Mouse (Mus musculus) heart, embryonic 13.5 days (tissue): ENCODE data around the gene Hoxb9. TPM values are rescaled to one million over a fixed set of nuclear protein-coding genes. Genes with fewer than 3 reads are reported as not detected.

Experiments
- ATAC-seq: fragments of 200-750 bp; cut with Nextera tagmentation; 2 replicates; pipeline ENCODE4 v1.8.0; 2017; ENCODE audit warnings: moderate TSS enrichment; ENCODE audit not compliant: insufficient number of reproducible peaks, low FRiP score, low TSS enrichment; ENCODE audit errors: extremely low read depth
- H3K27ac ChIP-seq: fragments of 300-500 bp; sonication (generic); replicated peaks from 2 replicates; pipeline ENCODE4 v1.5.1; 2015; ENCODE audit warnings: moderate library complexity, mild to moderate bottlenecking, inconsistent platforms
- H3K27me3 ChIP-seq: fragments of 300-500 bp; sonication (generic); replicated peaks from 2 replicates; pipeline ENCODE4 v1.6.1; 2015; ENCODE audit warnings: mild to moderate bottlenecking, inconsistent platforms
- H3K36me3 ChIP-seq: fragments of 300-500 bp; sonication (generic); 2 replicates; pipeline ENCODE4 v1.6.1; 2015; ENCODE audit warnings: mild to moderate bottlenecking, inconsistent platforms
- H3K4me1 ChIP-seq: fragments of 300-500 bp; sonication (generic); 2 replicates; pipeline ENCODE4 v1.6.1; 2015; ENCODE audit warnings: inconsistent platforms
- H3K4me2 ChIP-seq: fragments of 300-500 bp; sonication (generic); 2 replicates; pipeline ENCODE4 v1.6.1; 2015; ENCODE audit warnings: inconsistent platforms, mild to moderate bottlenecking, moderate library complexity
- H3K4me3 ChIP-seq: fragments of 300-500 bp; sonication (generic); 2 replicates; pipeline ENCODE4 v1.5.1; 2015; ENCODE audit warnings: moderate library complexity, mild to moderate bottlenecking, inconsistent platforms
- H3K9ac ChIP-seq: fragments of 300-500 bp; sonication (generic); 2 replicates; pipeline ENCODE4 v1.6.1; 2015; ENCODE audit warnings: inconsistent platforms, mild to moderate bottlenecking, moderate library complexity
- H3K9me3 ChIP-seq: fragments of 300-500 bp; sonication (generic); 2 replicates; pipeline ENCODE4 v1.6.1; 2016; ENCODE audit warnings: inconsistent platforms
- WGBS: fragments of 180-500 bp; shearing (Covaris S2); methylation state at CpG from one replicate; pipeline ENCODE4 v1.1.7; 2015; ENCODE audit warnings: mixed read lengths; 5-methylcytosine and 5-hydroxymethylcytosine counted together
- polyA plus RNA-seq: library from polyadenylated mRNA; unstranded; fragments of >200 nt; fragmentation: Nextera tagmentation; extraction: Ambion mirVana; gene quantifications from 2 replicates; pipeline ENCODE4 v1.2.1, GENCODE M21; 2015

Hoxb9 gene
- polyA plus RNA-seq = 0.06 TPM in 1 of 2 replicates, not detected in the other

DNA sequence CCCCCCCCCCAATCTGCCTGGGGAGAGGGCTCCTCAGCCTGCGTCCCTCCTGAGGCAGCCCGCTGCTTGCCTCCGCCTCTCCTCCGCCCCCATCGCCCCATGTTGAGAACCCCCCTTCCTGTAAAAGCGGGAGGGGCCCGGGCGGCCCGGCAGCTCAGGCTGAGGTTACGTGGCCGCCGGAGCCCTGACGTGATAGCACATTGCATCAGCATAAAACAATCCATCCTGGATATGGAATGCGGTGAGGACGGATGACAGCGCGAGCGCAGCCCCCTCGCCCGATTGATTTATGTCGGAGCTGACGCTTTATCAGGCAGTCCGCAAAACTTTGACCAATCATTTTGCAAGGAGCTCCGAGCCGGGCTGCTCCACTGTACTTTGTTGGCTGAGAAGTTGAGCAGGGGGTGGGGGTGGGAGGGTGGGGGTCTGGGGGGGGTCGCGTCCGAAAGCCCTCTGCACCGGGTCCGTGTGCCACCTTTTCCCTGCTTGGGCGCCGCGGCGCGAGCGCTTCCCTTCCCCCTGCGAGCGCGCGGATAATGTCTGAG lies at the start of gene Hoxb9:
TSS of gene Hoxb9 (plus strand) at position 462 of the 545 bp plus-strand sequence.
- H3K27ac ChIP-seq = no peak within 1 kb of the TSS
- H3K4me2 ChIP-seq = peak within 1 kb of the TSS; percentile 55
- ATAC-seq = no peak
- no peak within 1 kb of the TSS for H3K9ac ChIP-seq
- peaks cover 99% of the 10 kb centered on the region for H3K27me3 ChIP-seq
- H3K4me1 ChIP-seq = peaks cover 19% of the 10 kb centered on the region
- no peaks in the 10 kb centered on the region for H3K36me3 ChIP-seq
- no peaks in the 10 kb centered on the region for H3K9me3 ChIP-seq
- peak within 1 kb of the TSS; percentile 43 for H3K4me3 ChIP-seq
- 2% methylated on average over 40 of the region's 40 CpGs for WGBS

DNA sequence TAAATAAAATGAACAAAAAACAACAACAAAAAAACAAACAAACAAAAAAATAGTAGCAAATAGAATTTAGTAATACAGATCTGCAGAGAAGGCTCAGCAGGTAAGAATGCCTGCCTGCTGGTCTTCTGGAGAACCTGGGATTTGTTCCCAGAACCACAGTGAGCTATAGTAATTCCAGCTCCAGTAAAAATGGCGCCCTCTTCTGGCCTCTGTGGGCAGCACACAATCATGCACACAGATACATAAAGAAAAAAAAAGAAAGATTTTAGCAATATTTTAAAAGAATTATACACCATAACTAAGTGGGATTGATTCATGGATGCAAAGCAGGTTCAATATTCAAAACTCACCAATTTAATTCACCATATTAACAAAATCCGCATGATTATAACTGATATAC lies 47.4 kb upstream of the Hoxb9 start:
- H3K36me3 ChIP-seq = no peaks in the 10 kb centered on the region
- no peak overlapping the region for H3K4me3 ChIP-seq
- peaks cover 9% of the 10 kb centered on the region; the same call in 1 of the 2 replicates for H3K9me3 ChIP-seq
- H3K27ac ChIP-seq = no peak overlapping the region
- peaks cover 36% of the 10 kb centered on the region for H3K27me3 ChIP-seq
- 30% methylated on average over 2 of the region's 2 CpGs for WGBS
- ATAC-seq = no peak
- no peaks in the 10 kb centered on the region for H3K4me1 ChIP-seq
- H3K4me2 ChIP-seq = no peak overlapping the region
- H3K9ac ChIP-seq = no peak overlapping the region

DNA sequence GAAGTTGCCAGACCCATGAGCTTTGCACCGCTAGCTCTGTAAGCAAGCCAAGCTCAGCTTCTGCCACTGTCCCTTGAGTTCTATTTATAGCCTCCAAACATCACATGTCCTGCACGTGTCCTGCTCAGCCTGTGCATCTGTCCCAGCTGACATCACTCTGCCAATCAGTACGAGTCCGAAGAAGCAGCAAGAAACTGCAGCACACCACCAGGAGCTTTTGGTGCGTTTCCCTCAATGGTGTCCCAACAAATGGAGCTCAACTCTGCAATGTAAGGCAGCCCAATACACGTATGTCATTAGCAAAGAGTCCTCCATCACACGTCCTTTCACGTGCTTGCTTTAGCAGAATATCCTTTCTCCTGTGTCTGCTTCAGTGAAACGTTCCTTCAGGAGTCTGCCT lies 43.6 kb upstream of the Hoxb9 start:
- Histone ChIP-seq H3K4me3 (no peak overlapping the region), H3K36me3 (no peaks in the 10 kb centered on the region), H3K9ac (no peak overlapping the region), H3K4me2 (no peak overlapping the region), H3K27ac (no peak overlapping the region), H3K4me1 (no peaks in the 10 kb centered on the region), H3K9me3 (peaks cover 9% of the 10 kb centered on the region; the same call in 1 of the 2 replicates), H3K27me3 (peaks cover 61% of the 10 kb centered on the region)
- ATAC-seq = no peak
- WGBS = 60% methylated on average over 9 of the region's 9 CpGs

DNA sequence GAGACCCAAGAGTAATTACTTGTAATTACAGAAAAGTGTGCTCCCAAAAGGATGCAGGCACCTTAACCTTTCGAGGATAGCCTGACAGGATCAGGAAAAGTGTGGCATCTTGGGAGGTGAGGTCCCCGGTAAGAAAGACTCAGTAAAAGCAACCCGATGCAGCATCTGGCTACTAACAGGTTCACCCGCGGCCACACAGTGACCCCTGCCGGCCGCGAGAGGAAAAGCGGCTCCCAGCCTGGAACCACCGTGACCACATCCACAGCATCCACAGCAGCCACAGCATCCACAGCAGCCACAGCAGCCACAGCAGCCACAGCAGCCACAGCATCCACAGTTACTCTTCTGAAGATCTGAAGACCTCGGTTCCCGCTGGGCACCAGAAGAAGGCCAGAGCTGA lies 36.4 kb upstream of the Hoxb9 start:
- Histone ChIP-seq H3K36me3 (no peaks in the 10 kb centered on the region), H3K9ac (no peak overlapping the region), H3K27me3 (peaks cover 89% of the 10 kb centered on the region), H3K4me1 (no peaks in the 10 kb centered on the region), H3K4me2 (no peak overlapping the region), H3K27ac (no peak overlapping the region), H3K4me3 (no peak overlapping the region), H3K9me3 (no peaks in the 10 kb centered on the region)
- WGBS = 2% methylated on average over 12 of the region's 12 CpGs
- no peak for ATAC-seq

DNA sequence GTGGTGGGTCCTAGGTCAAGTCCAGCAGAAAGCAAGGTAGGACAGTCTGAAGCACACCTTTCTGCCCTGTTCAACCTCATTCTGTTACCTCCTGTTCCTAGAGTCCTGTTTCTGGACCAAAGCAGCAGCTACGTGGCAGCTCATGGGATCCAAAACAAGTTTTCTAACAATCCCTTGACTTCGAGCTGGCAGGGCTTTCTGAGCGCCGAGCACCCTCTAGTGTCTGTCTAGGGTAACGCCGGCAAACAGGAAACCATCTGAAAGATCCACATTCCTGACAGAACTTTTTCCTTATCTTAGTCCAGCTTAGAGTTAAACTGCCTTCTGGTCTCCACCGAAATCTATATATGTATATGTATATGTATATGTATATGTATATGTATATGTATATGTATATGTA lies 31.0 kb upstream of the Hoxb9 start:
- H3K9ac ChIP-seq = no peak overlapping the region
- no peaks in the 10 kb centered on the region for H3K9me3 ChIP-seq
- 2% methylated on average over 7 of the region's 7 CpGs for WGBS
- H3K4me2 ChIP-seq = no peak overlapping the region
- no peak overlapping the region for H3K27ac ChIP-seq
- no peaks in the 10 kb centered on the region for H3K36me3 ChIP-seq
- H3K4me1 ChIP-seq = no peaks in the 10 kb centered on the region
- H3K4me3 ChIP-seq = no peak overlapping the region
- peaks cover 74% of the 10 kb centered on the region for H3K27me3 ChIP-seq
- no peak for ATAC-seq

DNA sequence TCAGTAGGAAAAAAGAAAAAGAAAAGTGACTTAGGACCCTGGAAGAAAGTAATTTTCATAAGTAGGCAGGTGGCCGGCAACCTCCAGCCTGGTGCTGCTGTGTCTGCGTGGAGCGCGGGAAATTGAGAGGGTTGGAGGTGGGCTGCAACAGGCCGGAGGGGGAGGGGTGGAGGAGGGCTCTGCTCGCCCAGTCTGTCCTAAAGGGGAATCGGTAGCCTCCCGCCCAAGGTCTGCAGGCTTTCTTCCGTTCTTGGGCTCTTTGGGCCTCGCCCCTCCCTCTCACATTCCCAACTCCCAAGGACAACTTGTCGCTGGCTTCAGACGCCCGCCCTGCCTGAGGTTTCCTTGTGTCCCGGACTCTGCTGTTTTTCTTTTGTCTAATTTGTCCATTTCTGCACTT lies 20.4 kb upstream of the Hoxb9 start:
- Histone ChIP-seq H3K9me3 (no peaks in the 10 kb centered on the region), H3K27me3 (peaks cover 100% of the 10 kb centered on the region), H3K9ac (no peak overlapping the region), H3K4me2 (no peak overlapping the region), H3K36me3 (no peaks in the 10 kb centered on the region), H3K4me3 (0 out of 2 replicates have a peak overlapping the region, but pooled peaks have one; percentile 3), H3K27ac (no peak overlapping the region), H3K4me1 (peaks cover 7% of the 10 kb centered on the region; the same call in 1 of the 2 replicates)
- no peak for ATAC-seq
- 2% methylated on average over 14 of the region's 14 CpGs for WGBS

DNA sequence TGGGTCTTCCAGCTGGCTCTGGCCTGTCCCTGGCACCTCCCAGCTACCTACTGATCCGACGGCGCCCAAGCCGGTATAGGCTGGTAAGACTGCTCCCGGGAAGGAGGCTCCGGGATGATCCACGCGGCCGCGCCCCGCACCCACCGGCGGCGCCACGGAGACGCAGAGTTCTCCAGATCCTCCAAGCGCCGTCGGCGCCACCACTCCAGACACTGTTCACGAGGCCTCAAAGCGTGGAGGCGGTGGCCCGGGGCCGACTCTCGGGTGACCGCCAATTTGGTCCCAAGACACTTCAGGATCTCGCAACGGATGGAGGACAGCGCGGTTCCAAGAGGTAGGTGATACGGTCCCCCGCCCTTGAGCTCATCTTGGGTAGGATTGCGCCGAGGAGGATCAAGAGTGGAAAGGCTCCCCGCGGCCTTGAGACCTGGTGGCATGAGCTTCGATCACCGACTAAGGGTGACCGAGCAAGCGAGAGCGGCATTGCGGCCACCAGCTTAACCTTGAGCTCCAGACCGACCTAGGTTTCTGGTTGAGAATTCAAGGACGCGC lies 19.7 kb upstream of the Hoxb9 start:
- H3K36me3 ChIP-seq = no peaks in the 10 kb centered on the region
- H3K27me3 ChIP-seq = peaks cover 100% of the 10 kb centered on the region
- H3K9me3 ChIP-seq = no peaks in the 10 kb centered on the region
- H3K9ac ChIP-seq = no peak overlapping the region
- H3K4me2 ChIP-seq = no peak overlapping the region
- ATAC-seq = no peak
- peaks cover 7% of the 10 kb centered on the region; the same call in 1 of the 2 replicates for H3K4me1 ChIP-seq
- under 1% methylated on average over 46 of the region's 46 CpGs for WGBS
- H3K4me3 ChIP-seq = peak overlapping the region; percentile 5; the same call in 1 of the 2 replicates
- H3K27ac ChIP-seq = no peak overlapping the region

DNA sequence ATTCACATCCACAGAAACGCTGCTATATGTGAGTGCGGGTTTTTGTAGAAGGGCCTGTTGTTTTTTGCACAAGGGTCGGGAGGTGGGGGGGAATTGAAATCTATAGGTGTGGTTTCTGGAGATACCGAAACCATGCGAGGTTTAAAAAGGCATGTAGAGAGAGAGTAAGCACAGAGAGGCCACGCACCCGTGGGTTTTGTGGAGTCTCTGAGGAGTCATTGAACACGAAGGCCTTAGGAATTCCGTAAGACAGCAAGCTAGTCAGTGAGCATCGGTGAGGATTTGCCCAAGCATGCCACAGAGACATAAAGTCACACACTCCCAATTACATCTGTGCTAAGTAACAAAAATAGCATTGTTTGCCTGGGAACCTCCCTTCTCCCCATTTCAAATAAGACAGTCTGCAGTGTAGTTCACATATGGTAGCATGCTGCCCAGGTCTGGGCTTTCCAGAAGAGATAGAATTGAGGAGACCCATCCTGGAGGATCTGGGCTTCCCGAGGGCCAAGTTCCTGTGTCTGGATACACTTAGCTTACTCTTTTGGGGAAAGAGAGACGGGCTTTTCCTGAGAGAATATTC lies 18.6 kb upstream of the Hoxb9 start:
- H3K4me1 ChIP-seq = peaks cover 7% of the 10 kb centered on the region; the same call in 1 of the 2 replicates
- H3K36me3 ChIP-seq = no peaks in the 10 kb centered on the region
- H3K9ac ChIP-seq = no peak overlapping the region
- H3K27me3 ChIP-seq = peaks cover 100% of the 10 kb centered on the region
- ATAC-seq = no peak
- H3K27ac ChIP-seq = no peak overlapping the region
- WGBS = 3% methylated on average over 12 of the region's 12 CpGs
- H3K4me2 ChIP-seq = no peak overlapping the region
- H3K4me3 ChIP-seq = no peak overlapping the region
- H3K9me3 ChIP-seq = no peaks in the 10 kb centered on the region

DNA sequence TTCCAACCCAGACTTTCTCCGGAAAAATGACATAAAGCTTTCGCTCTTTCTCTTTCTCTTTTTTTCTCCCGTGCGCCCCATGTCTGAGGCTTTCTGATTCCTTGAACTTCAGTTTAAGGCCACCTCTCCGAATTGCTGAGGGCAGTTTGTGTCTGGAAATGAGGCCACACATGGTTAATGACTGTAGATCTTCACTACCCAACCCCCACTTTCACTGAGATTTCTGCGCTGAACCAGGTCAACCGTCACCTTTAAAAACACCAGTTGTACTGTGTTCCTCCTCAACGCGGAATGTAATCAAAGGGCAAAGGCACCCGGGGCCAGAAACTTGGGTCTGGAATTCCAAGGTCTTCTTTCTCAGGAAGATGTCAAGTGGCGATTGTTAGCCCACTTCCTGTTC lies 17.0 kb upstream of the Hoxb9 start:
- H3K36me3 ChIP-seq = no peaks in the 10 kb centered on the region
- ATAC-seq = no peak
- H3K27ac ChIP-seq = no peak overlapping the region
- no peaks in the 10 kb centered on the region for H3K9me3 ChIP-seq
- H3K9ac ChIP-seq = no peak overlapping the region
- H3K4me2 ChIP-seq = no peak overlapping the region
- H3K27me3 ChIP-seq = peaks cover 100% of the 10 kb centered on the region
- WGBS = 2% methylated on average over 11 of the region's 11 CpGs
- peaks cover 7% of the 10 kb centered on the region; the same call in 1 of the 2 replicates for H3K4me1 ChIP-seq
- no peak overlapping the region for H3K4me3 ChIP-seq

DNA sequence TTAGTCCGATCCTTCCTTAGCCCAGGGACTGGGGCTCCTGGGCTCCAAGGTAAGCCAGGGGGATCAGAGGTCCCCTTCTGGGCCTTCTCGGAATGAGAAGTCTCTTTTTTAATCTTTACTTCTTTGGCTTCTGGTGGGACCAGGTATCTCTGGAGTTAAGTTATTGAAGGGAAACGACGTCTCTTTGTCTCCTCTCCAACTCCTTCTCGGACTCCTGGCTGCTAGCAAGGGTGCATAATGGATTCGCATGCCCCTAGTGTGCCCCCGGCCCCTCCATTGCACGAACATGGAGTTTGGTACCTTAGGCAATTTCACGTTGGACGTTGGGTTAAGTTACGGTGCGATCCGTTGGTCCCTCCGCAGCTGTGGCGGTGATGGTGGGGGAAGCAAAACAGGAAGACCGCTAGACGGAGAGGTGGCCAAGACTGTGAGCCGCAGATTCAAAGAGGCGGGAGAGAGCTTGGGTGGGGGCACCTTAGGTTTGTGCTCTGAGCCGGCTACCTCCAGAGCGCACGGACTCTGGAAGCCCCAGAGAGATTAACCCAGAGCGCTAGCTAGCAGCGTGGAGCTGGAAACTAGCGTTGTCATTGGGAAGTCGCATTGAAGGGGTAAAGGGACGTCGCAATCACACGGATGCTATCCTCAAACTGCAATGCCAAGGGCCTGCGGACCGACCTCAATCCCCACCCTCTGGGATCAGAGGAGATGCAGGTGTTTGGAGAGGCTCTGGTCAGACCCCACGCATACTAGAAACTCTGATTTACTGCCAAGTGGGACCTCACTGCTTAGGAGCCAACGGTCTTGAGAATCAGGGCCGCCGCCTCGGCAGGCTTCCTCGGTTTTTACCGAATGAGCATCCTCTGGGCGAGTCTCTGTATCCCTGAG lies 15.9 kb upstream of the Hoxb9 start:
- no peak overlapping the region for H3K4me2 ChIP-seq
- peaks cover 100% of the 10 kb centered on the region for H3K27me3 ChIP-seq
- H3K4me3 ChIP-seq = no peak overlapping the region

DNA sequence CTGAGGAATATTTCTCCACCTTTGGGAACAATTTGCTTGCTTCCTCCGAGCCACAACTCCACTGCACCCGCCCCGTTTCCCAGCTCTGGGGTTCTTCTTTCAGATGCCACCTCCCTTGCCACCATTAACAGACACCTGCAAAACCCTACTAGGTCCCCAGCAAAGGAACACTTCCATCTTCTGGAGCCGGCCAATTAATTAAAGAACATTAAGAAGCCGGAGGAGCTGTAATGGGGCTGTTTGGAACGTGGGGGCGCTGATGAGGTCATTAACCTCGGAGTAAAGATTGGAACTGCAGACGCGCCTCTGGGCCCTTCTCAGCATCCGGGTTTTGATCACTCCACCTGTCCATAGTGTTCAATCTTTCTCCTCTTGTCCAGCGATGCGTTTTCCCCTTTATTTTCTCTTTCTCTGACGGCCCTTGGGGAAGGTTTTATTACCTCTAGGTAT lies 15.2 kb upstream of the Hoxb9 start:
- peaks cover 100% of the 10 kb centered on the region for H3K27me3 ChIP-seq

More for the DNA sequence above, 15.9 kb upstream of the Hoxb9 start:
- H3K36me3 ChIP-seq = no peaks in the 10 kb centered on the region
- H3K27ac ChIP-seq = no peak overlapping the region
- H3K9ac ChIP-seq = no peak overlapping the region
- H3K4me1 ChIP-seq = peaks cover 7% of the 10 kb centered on the region; the same call in 1 of the 2 replicates
- WGBS = 1% methylated on average over 39 of the region's 39 CpGs
- no peaks in the 10 kb centered on the region for H3K9me3 ChIP-seq
- no peak for ATAC-seq

More for the DNA sequence above, 15.2 kb upstream of the Hoxb9 start:
- no peak for ATAC-seq
- Histone ChIP-seq H3K9ac (no peak overlapping the region), H3K27ac (no peak overlapping the region), H3K36me3 (no peaks in the 10 kb centered on the region), H3K4me2 (no peak overlapping the region), H3K4me1 (peaks cover 4% of the 10 kb centered on the region; the same call in 1 of the 2 replicates), H3K9me3 (no peaks in the 10 kb centered on the region), H3K4me3 (no peak overlapping the region)
- 2% methylated on average over 14 of the region's 14 CpGs for WGBS
